Comparison of ENCODE assay signal across 23 mouse cellular contexts in the genomic region with DNA sequence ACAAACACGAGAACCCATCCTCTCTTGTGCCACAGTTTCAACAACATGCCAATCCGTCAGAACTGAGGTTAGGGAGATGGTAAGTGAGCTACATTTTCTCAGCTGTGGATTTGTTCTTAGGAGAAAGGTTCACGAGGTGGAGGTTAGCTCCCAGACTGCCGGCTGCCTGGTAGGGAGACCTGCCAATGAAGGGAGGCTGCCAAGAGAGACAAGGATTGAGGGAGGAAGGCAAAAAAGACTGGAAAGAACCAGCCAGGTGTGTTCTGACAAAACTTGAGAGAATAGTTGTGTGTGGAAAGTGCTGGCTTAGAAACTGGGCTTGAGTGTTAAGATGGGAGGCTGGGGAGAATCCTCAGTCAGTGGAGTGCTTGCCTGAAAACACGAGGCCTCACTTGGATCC. TPM values are rescaled to one million over a fixed set of nuclear protein-coding genes. Genes with fewer than 3 reads are reported as not detected.
DNase-seq lines count a peak whose midpoint lies in the region; ATAC-seq lines count a peak whose summit lies in the region.
"Had no signal": no experiment of that assay in that cellular context is flagged by ENCODE, and none has a peak within 500 bp of the region (broad histone marks: within the 10 kb centered on the region; RNA-seq: fewer than 3 reads in every experiment).

No protein-coding gene starts in this region.

- H3K4me1 ChIP-seq in heart, embryonic 16.5 days (ENCODE audit: control insufficient read depth, insufficient read depth, low read length) = peaks cover 57% of the 10 kb centered on the region
- peaks cover 6% of the 10 kb centered on the region for H3K4me1 ChIP-seq in forebrain, embryonic 15.5 days
- H3K4me1 ChIP-seq: kidney, embryonic 15.5 days had no signal

- no peak overlapping the region for H3K4me2 ChIP-seq in heart, embryonic 16.5 days (ENCODE audit: low read depth, low read length)
- H3K4me2 ChIP-seq in forebrain, embryonic 15.5 days (replicated peaks) = no peak overlapping the region
- H3K4me2 ChIP-seq: embryonic facial prominence, embryonic 15.5 days; forebrain, embryonic 12.5 days; heart, embryonic 15.5 days; kidney, embryonic 15.5 days; liver, embryonic 12.5 days; midbrain, embryonic 11.5 days; stomach, embryonic 15.5 days had no signal

- no peaks in the 10 kb centered on the region for H3K9me3 ChIP-seq in heart, embryonic 16.5 days (replicated peaks; ENCODE audit: control insufficient read depth, low read length)
- H3K9me3 ChIP-seq in forebrain, embryonic 15.5 days = no peaks in the 10 kb centered on the region
- H3K9me3 ChIP-seq: embryonic facial prominence, embryonic 10.5 days; embryonic facial prominence, embryonic 15.5 days; forebrain, embryonic 12.5 days; heart, embryonic 15.5 days; kidney, embryonic 15.5 days; liver, embryonic 12.5 days; stomach, embryonic 15.5 days had no signal

- no peaks in the 10 kb centered on the region for H3K27me3 ChIP-seq in heart, embryonic 16.5 days (ENCODE audit: control insufficient read depth, insufficient read depth, low read length)
- H3K27me3 ChIP-seq in forebrain, embryonic 15.5 days = no peaks in the 10 kb centered on the region
- H3K27me3 ChIP-seq: embryonic facial prominence, embryonic 15.5 days; heart, embryonic 15.5 days; kidney, embryonic 15.5 days; liver, embryonic 12.5 days; stomach, embryonic 15.5 days had no signal

- peak overlapping the region; percentile 24; the same call in 1 of the 2 replicates for H3K27ac ChIP-seq in heart, embryonic 16.5 days (ENCODE audit: low read length)
- no peak overlapping the region for H3K27ac ChIP-seq in forebrain, embryonic 15.5 days (replicated peaks)
- H3K27ac ChIP-seq: embryonic facial prominence, embryonic 10.5 days; embryonic facial prominence, embryonic 15.5 days; forebrain, embryonic 12.5 days; kidney, embryonic 15.5 days; liver, embryonic 12.5 days; stomach, embryonic 15.5 days had no signal

- H3K9ac ChIP-seq in heart, embryonic 16.5 days (ENCODE audit: low read length) = peak overlapping the region; percentile 35; the same call in 1 of the 2 replicates
- no peak overlapping the region for H3K9ac ChIP-seq in forebrain, embryonic 15.5 days (replicated peaks)
- H3K9ac ChIP-seq: embryonic facial prominence, embryonic 15.5 days; forebrain, embryonic 12.5 days; heart, embryonic 15.5 days; kidney, embryonic 15.5 days; liver, embryonic 12.5 days; liver, postnatal 0 days; stomach, embryonic 15.5 days had no signal

- DNase-seq in heart, adult 11 months = peak; percentile 64
- DNase-seq in heart, adult 9 months (ENCODE audit: low spot score in 2 of 2) = no peak
- no peak for DNase-seq in heart, adult 8-10 months (ENCODE audit: low spot score)
- DNase-seq in cerebellum, postnatal 25 days = peak; percentile 48 to 65
- DNase-seq: adrenal gland, postnatal 25 days; B cell, adult 2 months; gastrocnemius, postnatal 10 days; kidney, adult 11 months; liver, postnatal 0 days; lung, postnatal 36 days; right cerebral cortex, postnatal 25 days had no signal

- H3K36me3 ChIP-seq in heart, embryonic 16.5 days (ENCODE audit: control insufficient read depth, insufficient read depth) = no peaks in the 10 kb centered on the region
- H3K36me3 ChIP-seq in forebrain, embryonic 15.5 days = no peaks in the 10 kb centered on the region
- H3K36me3 ChIP-seq: embryonic facial prominence, embryonic 10.5 days; embryonic facial prominence, embryonic 15.5 days; forebrain, embryonic 12.5 days; heart, embryonic 15.5 days; kidney, embryonic 15.5 days; liver, embryonic 12.5 days; stomach, embryonic 15.5 days had no signal

- no peak for ATAC-seq in heart, embryonic 16.5 days (replicated peaks; ENCODE audit: extremely low read depth, insufficient read depth, low FRiP score)
- no peak for ATAC-seq in forebrain, embryonic 15.5 days (replicated peaks)
- ATAC-seq: hindbrain, embryonic 16.5 days; liver, embryonic 12.5 days; liver, postnatal 0 days; midbrain, embryonic 16.5 days had no signal

- WGBS in heart, embryonic 16.5 days = 55% methylated on average over 5 of the region's 5 CpGs
- WGBS in forebrain, embryonic 15.5 days = 78% methylated on average over 5 of the region's 5 CpGs

- no peak overlapping the region for H3K4me3 ChIP-seq in heart, embryonic 16.5 days (ENCODE audit: low read length)
- no peak overlapping the region for H3K4me3 ChIP-seq in forebrain, embryonic 15.5 days
- H3K4me3 ChIP-seq: embryonic facial prominence, embryonic 10.5 days; embryonic facial prominence, embryonic 15.5 days; forebrain, embryonic 12.5 days; heart, embryonic 15.5 days; kidney, embryonic 15.5 days; liver, embryonic 12.5 days; stomach, embryonic 15.5 days had no signal

RNA-seq across cellular contexts. Expression of gene Spon1, which starts 49.9 kb away (rescaled TPM):
- 54.5 and 59.3 TPM in 2 replicates for polyA plus RNA-seq in heart, embryonic 16.5 days (2015; fragmentation: Nextera tagmentation; extraction: Ambion mirVana)
- total RNA-seq in heart, adult 8-10 months (2022) = 10 to 100 TPM in 3 of 4 experiments, 1 to 10 TPM in 1; 7.6 to 12.9 (median 11.5) TPM
- 10.7 and 16.3 TPM in 2 replicates for polyA plus RNA-seq in forebrain, embryonic 15.5 days (2015; fragmentation: Nextera tagmentation; extraction: Ambion mirVana)

Comparison
In these comparisons a context has a peak if more than half of its experiments do, and no peak if none do; other contexts are left out.
1. DNase-seq: peak in heart, adult 11 months (single experiment) and cerebellum, postnatal 25 days (2 of 2); none in heart, adult 9 months (0 of 2) and heart, adult 8-10 months (single experiment).